ENCODE assay signal across 9 mouse cellular contexts in the genomic region with DNA sequence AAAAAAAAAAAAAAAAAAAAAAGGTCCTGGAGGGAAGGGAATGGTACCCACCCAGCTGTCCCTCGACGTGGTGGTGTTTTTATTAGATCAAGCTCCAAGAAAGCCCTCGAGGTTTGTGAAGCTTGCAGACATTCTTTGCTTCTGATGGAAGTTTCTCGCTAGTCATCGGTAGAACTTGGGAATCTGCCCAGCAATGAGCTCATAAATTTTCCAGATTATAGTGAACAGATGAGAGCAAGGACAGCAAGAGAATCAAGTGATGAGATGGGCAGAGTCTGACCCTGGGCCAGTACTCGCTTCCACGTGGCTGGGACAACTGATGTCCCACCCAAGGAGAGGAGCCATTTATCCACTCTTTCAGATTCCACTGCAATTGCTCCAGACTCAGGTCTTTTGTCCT.
DNase-seq lines count a peak whose midpoint lies in the region; ATAC-seq lines count a peak whose summit lies in the region.
"Had no signal": no experiment of that assay in that cellular context is flagged by ENCODE, and none has a peak within 500 bp of the region (broad histone marks: within the 10 kb centered on the region; RNA-seq: fewer than 3 reads in every experiment).

No protein-coding gene starts in this region.

- ATAC-seq in activated CD4-positive, CD25-positive, alpha-beta regulatory T cell, adult 4 months: no peak
- no peak for ATAC-seq in frontal cortex, adult (ENCODE audit: low TSS enrichment)
- ATAC-seq: liver, postnatal 0 days had no signal

- DNase-seq in cerebellum, postnatal 14 days: peak; percentile 20 to 34
- no peak for DNase-seq in cerebellum, adult 9-10 months
- peak; percentile 7 to 35 for DNase-seq in left cerebral cortex, postnatal 25 days (ENCODE audit: low spot score in 2 of 2)
- no peak for DNase-seq in left cerebral cortex, adult 11 months (ENCODE audit: low spot score)
- DNase-seq in adrenal gland, adult 18-20 months (ENCODE audit: low spot score in 2 of 2): peak; percentile 36 to 56
- peak; percentile 77 to 78 for DNase-seq in heart, postnatal 10 days
- DNase-seq: liver, postnatal 0 days had no signal

- intact Hi-C loops in left cerebral cortex, postnatal 25 days (cut with DNase I): no loop called here
- intact Hi-C loops in heart, postnatal 10 days (cut with DNase I): no loop called here

Comparison
In these comparisons a context has a peak if more than half of its experiments do, and no peak if none do; other contexts are left out.
1. DNase-seq: peak in cerebellum, postnatal 14 days (2 of 2), left cerebral cortex, postnatal 25 days (2 of 2), adrenal gland, adult 18-20 months (2 of 2) and heart, postnatal 10 days (2 of 2); none in cerebellum, adult 9-10 months (single experiment) and left cerebral cortex, adult 11 months (single experiment).